Mouse (Mus musculus): ENCODE results near the gene Elf4.

Gene Elf4

DNA sequence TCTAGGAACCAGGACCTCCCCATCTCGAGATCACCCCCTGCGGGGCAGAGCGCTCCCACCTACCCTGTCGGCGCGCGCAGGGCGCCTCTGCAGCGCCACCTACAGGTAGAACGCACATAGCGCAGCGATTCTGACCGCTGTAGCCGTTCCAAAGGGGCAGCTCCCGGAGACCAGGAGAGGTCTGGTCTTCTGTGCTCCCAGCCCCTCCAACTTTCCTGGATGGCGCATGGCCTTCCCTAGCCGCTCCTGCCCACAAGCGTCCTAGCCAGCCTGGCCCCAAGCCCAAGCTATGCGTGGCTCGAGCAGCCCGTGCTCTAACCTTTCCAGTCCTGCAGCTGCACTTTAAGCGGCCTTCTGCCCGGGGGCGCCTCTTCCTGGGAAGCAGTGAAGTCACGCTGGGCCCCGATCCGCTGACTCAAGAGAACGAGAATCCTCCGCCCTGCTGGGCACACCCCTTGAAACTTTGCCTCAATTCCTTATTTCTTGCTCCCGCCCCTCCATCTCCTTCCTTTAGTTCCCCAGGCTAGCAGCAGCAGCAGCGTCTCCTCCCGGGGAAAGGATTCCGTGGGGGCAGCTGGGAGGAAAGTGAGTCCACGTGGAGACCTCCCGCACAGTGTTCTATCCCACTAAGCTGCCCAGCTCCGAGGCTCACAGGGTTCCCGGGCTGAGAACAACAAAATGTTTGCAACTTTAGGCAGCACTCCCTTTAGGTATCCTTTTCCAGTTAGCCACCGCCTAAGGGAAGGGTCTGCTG is at the start of gene Elf4:
TSS of gene Elf4 (minus strand) at position 379 of the 754 bp plus-strand sequence.
- peak; percentile 54 to 86 for DNase-seq (ENCODE audit: low spot score in 2 of 2)

DNA sequence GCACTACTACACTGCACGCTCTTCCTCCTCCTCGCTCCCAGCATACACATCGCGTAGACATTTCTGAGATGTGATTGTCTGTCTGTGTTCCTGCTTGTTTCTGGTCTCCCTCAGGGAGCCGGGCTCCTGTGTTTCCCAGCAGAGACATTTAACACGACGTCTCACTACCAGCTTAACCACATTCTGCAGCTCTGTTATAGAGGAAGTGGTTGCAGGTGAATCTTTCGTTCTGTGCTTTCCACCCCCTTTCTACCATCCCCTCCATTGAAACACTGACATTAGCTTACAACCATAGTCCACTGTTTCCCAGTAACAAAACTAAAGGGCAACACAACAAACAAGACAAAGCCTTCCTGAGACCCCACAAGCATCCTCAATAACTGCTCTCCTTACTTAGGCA is 30.8 kb upstream of the Elf4 start:
- no peak for DNase-seq (ENCODE audit: low spot score in 2 of 2)

DNA sequence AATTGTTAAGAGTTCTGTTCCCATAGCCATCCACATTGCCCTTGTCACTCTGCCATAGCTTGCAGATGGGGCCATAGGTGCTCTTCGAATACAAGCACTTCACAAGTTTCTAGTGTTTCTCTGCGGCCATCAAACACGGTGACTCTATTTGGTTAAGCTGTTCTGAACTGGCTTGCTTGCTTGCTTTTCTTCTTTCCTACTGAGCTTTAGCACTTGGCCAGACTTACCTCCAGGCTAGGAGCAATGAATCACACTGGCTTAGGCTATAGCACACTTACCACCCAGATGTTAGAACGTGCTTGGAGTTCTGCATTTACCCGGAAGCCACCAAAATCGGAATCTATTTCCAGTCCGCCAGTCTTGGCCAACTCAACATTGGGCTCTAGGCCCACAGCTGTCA is 18.8 kb upstream of the Elf4 start:
- no peak for DNase-seq (ENCODE audit: low spot score in 2 of 2)

DNA sequence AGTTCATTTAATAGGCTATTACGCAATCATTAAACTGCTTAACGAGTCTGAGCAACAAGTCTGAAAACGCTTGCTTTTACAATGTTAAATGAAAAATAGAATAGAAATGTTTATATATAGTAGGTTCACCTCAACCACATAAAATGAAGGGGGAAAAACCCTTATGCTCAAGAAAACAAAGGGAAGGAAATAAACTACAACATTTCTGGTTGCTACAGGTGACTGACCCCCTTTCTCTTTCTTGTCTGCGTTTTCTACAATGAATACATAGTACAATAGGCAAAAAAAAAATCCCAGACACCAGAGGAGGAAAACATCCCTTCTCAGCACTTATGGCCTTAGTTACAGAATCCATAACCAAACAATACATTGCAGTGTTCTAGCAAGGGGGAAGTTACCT is 18.2 kb upstream of the Elf4 start:
- no peak for DNase-seq (ENCODE audit: low spot score in 2 of 2)

DNA sequence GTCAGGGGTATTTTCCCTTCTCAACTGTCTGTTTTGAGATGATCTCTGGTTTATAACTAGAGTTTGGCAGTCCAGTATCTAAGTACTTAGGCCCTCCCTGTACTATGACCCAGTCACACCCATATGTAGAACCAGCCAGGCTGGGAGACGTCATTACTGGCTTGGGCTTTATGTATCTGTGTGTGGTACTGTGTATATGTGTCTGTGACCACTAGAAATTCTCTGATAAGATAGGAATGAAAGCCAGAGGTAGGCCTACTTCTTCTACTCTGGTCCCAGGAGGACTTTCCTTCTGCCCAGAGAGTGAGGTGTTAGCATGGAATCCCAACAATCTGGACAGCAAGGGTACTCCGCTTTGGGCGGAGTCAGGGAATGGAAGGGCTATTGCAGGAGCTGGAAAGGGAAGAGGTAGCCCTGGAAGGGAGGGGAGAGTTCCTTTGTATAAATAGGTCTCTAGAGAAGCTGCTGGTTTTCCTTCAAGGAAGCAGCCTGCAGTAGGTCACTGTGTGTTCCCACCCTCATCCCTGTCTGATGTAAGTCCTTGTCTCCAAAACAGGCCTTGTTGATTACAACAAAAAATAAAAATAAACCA is 4.5 kb upstream of the Elf4 start:
- no peak for DNase-seq (ENCODE audit: low spot score in 2 of 2)

DNA sequence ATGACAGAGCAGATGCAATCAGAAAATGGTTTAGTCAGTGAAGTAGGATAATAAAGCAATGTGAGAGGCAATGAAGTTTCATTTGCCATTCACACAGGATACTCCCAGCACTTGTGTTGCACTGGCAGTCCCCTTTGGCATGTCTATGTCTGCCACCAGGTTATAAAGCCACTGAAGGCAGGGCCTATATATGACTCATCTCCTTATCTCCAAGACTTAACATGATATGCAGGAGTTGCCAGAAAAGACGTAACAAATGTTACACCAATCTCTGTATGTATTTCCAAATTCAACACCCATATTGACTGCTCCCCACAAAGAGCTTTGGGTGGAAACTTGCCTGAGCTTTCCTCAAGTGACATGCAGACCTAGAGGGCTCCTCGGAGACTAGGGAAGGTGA is 3.2 kb upstream of the Elf4 start:
- DNase-seq (ENCODE audit: low spot score in 2 of 2), result no peak

DNA sequence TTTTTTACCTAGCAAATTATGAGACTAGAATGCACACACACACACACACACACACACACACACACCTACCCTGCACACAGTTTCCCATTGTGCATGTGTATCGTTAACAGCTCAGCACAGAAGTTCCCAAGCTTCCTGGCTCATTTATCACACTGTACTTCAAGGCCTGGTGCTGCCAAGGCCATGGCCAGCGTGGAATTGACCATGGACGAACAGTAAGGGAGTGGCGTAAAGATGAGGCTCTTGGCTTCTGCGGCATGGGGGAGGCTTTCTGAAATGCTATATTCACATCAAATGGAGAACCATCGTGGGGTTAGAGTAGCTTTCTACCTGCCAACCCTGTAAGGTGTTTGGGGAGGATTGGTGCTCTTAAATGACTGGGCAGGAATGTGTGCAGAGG is 1.5 kb upstream of the Elf4 start:
- DNase-seq (ENCODE audit: low spot score in 2 of 2), result no peak

DNA sequence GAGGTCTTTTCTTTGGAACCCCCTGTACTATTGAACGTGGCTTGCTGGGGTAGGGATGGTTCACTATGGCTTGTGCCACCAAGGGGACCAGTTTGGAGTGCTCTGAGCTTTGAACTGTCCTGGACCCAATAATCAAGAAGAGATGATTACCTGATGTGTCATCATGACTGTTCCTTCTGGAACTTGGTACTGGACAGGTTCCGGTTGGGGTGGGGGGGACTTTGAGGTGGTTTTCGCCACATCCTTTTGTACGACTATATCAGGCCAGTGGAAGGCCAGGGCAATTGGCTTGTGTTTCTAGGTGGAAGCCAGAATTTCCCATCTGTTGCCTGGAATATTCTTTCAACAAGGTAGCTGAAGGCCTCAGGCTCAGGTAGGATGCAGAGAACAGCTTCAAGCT is 704 bp upstream of the Elf4 start:
- DNase-seq (ENCODE audit: low spot score in 2 of 2), result no peak

DNA sequence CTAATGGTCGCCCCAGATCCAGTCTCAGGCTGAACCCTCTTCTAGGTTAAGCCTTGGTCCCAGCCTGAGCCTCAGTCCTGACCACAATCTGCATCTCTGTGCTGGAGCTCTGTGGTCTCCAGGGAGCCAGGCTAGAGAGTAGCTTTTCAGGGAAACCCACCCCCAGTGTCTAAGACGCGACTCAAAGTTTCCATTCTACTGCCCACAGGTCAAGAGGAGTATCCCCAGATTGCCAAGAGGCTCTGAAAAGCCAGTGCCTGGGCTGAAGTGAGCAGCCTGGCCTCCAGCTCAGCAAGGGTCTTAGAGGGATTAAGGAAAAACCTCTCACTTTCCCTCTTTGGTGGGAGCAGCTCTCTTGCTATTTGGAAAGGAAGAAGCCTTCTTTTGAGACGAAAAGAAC is 635 bp downstream of the Elf4 start:
- DNase-seq (ENCODE audit: low spot score in 2 of 2), result no peak

DNA sequence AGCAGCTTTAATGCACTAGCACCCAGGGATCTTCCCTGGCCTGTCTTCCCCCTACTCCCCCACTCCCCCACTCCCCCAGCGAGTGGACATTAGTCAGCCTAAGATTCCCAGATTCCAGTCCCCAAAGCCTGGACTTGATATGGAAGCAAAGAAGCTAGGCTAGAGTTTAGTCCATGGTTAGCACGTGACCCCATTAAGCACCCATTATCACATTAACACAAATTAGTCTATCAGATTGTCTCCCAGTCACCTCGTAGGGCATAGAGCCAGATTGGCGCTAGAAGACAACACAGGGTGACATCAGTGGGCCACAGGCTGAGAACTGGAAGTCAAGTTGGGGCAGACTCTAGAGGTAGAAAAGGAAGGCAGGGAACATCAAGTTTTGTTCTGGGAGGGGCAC is 1.9 kb downstream of the Elf4 start:
- no peak for DNase-seq (ENCODE audit: low spot score in 2 of 2)

DNA sequence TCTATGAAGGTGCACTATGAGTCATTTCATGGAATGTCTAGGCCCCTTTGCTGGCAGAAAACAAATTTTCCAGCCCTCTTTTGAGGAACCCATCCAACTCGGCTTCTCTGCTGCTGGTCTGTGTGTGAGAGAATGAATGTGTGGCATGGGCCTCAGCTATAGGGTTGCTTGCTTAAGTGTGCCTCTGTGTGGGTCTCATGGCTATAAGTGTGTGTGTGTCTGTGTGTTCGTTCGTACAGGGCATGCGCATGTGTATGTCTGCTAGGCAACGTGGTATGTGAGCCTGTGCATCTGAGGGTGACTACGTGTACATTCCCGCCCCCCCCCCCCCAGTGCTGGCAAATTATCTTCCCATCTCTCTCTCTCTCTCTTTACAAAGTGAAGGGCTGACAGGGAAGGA is 2.4 kb downstream of the Elf4 start:
- DNase-seq (ENCODE audit: low spot score in 2 of 2), result no peak

DNA sequence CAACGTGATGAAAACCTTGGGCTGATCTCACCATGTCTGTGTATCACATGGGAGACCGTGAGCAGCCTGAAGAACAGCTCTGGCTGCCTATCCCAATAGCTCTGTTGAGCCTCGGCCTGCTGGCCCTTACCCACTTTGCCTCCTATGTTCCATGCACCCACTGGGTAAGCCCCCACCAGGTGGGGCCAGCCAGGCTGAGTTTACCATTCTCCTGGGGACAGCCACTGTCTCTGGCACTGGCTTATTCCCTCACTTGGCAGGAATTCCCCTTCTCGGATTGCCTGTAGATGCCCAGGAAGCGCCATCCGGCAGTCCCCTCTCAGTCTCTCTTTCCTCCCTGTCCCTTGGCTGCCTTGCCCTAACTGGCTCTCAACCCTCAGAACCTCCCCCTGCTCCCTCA is 6.0 kb downstream of the Elf4 start:
- DNase-seq (ENCODE audit: low spot score in 2 of 2), result no peak

DNA sequence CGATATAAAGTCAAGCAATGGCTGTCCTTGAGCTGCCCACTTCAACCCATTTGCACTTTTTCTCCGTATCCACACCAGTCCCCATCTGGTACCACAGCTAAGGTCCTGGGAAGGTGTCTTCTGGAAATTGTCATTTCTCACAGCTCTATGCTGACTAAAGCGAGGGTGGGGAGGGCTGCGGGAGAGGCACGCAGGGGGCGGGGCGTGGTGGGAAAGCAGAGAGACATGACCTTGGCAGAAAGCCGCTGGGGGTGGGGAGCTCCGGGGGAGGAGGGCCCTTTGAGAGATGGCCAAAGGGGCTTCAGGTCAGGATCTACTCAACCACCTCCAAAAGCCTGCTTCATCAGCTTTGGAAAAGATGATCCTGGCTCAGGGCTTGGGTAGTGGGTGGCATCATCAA is 7.9 kb downstream of the Elf4 start:
- DNase-seq (ENCODE audit: low spot score in 2 of 2), result peak in 1 of 2 experiments; percentile 15

DNA sequence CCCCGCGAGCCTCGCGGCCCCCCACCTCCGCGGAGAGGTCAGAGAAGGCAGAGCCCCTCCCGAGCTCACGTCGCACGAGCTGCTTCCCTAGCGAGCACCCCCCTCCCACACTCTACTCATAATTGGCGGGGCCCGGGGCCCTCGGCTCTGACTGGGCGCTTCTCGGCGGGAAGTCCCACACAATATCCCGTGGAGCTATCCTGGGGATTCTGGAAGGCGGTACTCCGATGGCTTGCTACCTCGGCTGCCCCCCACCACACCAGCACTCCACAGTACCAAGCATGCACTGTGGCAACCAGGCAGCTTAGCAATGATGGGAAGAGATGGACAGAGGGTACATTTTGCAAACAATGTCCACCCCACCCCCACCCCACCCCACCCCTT is 8.4 kb downstream of the Elf4 start:
- no peak for DNase-seq (ENCODE audit: low spot score in 2 of 2)

DNA sequence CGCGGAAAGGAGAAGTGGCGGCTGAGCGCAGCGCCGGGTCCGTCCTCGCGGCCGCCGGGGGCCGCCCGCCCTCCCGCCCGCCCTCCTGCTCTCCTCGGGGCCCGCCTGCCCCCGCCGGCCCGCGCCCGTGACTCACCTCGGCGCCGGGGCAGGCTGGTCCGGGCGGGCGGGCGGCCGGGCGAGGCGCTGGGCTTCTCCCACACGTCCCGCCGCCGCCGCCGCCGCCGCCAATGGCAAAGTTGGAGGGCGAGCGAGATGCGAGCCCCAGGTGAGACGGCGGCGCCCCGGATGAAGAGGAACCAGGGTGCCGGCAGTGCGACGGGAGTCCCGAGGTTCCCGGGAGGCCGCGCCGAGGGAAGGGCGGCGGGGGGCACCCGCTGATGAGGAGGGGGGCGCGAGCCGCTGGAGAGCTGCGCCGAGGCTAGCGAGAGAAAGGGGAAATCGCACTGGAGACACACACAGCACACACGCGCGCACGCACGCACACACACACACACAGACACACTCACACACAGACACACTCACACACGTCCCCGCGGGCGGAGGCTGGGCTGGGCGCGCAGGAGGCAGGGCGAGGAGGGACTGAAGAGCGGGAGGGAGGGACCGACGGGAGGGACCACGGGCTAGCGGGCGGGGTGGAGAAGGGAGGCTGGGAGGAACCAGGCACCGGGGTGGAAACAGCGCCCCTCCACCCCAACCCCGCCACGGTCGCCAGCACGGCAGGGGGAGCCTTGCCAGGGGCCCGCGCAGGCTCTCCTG is 9.0 kb downstream of the Elf4 start:
- DNase-seq (ENCODE audit: low spot score in 2 of 2), result peak; percentile 74 to 87

DNA sequence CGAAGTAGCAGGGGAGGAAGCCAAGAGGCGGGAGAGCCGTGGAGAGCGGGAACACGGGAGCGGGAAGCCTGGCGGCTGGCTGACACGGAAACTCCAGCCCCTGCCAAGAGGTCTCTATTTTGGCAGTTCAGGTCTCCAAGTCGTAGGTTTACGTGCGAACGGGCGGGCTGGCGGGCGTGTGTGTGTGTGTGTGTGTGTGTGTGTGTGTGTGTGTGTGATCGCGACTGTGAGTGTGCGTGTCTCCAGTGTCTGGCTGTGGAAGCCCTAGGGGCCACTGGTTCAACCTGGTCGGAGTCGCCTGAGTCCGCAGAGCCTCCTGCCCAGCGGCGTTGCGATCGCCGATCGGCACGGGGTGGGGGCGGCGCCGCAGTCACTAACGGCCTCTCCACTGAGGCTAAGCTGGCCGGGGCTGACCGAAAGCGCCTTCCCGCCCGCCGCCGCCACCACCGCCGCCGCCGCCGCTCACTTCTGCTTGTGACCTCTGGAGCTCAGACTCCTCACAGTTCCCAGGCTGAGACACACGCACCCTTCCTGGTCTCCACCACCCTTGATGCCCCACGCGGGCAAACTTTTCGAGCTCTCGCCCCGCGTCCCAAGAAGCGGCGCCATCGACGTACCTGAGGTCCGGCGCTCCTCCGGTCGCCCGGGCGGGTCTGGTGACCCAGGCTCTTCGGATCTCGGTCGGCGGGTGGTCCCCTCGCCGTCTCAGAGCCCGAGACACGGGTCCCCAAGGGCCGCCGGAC is 9.8 kb downstream of the Elf4 start:
- DNase-seq (ENCODE audit: low spot score in 2 of 2), result peak; percentile 38 to 74

DNA sequence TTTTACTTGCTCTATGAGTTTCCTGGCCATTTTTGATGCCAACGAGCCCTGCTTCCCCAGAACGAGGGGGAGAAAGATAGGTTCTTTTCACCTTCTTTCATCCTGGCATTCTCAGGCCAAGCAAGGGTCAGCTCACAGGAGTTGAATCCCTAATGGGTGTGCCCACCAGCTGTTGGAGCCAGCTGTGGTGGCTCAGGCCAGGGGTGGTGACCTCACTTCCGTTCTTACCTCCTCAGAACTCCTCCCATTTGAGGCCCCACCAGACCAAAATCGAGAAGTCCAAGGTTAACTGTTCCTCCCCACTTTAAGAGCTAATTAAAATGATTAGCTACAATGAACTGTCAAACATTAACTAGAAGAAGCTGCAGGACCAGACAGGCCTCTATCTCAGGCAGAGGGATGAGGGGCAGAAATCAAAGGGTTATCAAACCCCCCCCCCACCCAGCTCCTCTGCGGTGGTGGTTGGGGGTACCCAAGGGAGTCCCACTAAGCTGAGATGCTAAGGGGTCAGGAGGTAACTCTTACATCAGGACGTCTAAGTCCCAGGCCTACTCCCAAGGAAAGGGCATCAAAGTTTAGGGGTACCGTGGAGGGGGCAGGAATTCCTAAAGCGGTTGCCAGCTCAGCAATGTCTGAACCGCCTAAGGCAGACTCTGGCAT is 10.6 kb downstream of the Elf4 start:
- peak in 1 of 2 experiments; percentile 18 for DNase-seq (ENCODE audit: low spot score in 2 of 2)

DNA sequence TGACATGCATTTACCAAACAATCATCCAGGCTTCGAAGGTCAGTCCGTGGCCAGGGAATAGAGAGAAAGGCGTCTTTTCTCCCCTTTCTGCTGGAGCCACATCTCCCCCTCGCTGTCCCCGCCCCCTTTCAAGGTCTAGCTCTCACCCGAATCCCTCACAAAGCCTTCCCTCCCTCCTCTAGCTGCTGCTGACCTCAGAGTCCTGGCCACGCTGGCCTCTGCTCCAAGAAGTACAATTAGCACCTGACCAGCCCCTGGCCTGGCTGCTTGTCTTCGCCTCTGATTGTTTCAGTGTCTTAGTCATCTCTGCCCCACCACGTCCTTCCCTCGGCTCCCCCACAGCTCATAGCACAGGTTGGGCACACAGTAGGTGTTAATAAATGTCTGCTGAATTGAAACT is 13.3 kb downstream of the Elf4 start:
- no peak for DNase-seq (ENCODE audit: low spot score in 2 of 2)

DNA sequence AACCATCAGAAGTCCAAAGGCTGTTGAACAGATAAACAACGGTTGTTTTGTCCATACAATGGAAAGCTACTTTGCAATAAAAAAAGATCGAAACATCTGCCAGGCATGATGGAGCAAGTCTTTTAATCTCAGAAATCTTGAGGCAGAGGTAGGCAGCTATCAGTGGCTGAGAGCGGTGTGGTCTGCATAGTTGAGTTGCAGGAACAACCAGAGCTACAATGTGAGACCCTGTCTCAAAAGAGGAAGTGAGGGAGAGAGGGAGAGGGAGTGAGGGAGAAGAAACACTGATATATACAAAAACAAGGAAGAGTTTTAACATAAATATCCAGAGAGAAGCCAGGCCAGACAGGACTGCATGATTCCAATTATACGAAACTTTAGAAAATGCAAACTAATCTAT is 18.3 kb downstream of the Elf4 start:
- DNase-seq (ENCODE audit: low spot score in 2 of 2), result no peak

DNA sequence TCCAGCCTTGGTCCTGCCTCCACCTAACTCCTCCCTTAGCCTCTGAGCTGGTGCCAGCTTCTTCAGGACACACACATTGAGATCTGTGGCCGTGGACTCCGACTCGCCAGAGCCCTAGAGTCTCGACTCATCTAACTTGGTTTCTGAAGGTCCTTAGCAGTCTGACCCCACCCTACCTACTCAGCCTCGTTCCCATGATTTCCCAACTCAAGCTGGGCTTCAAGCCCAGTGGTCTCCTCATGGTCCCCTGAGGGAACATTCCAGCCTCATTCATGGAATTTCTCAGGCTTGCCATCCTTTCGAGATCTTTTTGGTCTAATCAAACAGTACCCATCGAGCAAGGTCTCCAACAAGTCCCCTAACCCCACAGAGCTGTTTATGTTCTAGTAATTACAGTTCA is 21.0 kb downstream of the Elf4 start:
- DNase-seq (ENCODE audit: low spot score in 2 of 2), result no peak

DNA sequence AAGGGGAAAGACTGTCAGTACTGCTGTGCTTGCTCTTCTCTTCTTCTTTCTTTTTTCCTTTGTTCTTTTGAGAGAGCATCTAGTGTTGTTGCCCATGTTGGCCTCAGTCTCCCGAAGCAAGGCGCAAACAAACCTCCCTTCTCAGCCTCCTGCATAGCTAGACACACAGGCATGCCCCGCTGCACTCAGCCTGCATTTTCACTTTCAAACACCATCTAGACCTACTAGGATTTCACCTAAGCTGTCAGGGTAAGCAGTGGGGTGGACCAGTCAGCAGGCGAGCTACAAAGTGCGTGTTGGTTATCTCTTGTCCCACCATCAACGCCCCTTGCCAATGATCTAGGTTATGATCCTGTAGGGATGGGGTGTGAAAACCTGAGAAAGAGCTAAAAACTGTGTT is 21.4 kb downstream of the Elf4 start:
- DNase-seq (ENCODE audit: low spot score in 2 of 2), result no peak

DNA sequence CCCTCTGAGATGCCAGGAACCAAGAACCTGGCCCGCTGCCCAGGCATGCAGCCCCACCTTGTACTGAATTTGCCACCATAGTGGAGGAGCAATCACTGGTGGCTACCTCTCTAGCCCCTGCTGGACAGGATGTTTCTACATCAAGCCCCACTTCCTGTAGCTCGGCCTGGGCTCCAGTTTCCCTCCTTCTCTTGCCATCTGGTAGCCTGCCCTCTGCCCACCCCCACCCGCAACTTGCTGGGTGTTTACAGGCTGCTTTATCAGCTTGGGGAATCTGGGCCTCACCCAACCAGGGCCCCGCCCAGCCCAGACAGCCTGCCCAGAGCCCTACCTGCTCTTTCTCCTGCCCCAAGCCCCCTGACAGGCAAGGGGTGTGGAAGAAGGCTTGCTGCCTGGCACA is 23.9 kb downstream of the Elf4 start:
- DNase-seq (ENCODE audit: low spot score in 2 of 2), result peak in 1 of 2 experiments; percentile 23

Measured in spleen, postnatal 4 days (tissue).